Mouse (Mus musculus) lung, postnatal 0 days (tissue): ENCODE results near the gene Cnr2.

Experiments
- CTCF ChIP-seq: IDR thresholded peaks from 2 replicates; pipeline ENCODE4 v1.5.1; 2016; ENCODE audit warnings: antibody characterized with exemption, mild to moderate bottlenecking
- EP300 ChIP-seq: IDR thresholded peaks from 2 replicates; pipeline ENCODE4 v1.6.1; 2016; ENCODE audit warnings: antibody characterized with exemption, mild to moderate bottlenecking, control low read depth

DNA sequence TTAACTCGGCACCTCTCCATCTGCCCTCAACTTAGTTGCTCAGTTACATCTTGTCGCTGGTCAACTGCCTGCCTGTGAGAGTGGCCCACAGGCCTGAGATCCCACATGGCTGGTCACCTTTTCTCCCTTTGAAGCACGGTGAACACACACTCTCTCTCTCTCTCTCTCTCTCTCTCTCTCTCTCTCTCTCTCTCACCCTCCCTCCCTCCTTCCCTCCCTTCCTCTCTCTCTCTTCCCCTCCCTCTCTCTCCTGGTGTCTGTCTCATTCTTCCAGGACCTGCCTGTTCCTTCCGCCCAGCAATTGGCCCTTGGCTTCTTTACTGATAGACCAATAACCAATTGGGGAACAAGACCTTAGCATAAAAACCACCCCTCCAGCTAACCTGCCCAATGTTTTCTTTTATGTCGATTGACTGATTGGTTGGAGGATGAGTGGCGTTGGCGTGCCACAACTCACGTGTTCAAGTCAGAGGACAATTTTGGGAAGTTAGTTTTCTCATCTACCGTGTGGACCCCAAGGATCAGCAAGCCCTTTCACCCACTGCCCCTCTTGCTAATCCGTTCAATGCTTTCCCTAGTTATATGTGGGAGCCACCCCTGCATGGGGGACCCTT, 31.1 kb downstream of the Cnr2 start:
- TF ChIP-seq CTCF (no peak), EP300 (no peak)
